Mouse (Mus musculus) spleen, postnatal 10 days (tissue): Measurements from ENCODE around the gene Commd2.

ENCODE experiments used
- DNase-seq, 2 experiments: peaks; one replicate each; pipeline ENCODE4 v3.0.0; 2021 to 2022; ENCODE audit warnings: low spot score in 2 of 2

The Commd2 gene

DNA sequence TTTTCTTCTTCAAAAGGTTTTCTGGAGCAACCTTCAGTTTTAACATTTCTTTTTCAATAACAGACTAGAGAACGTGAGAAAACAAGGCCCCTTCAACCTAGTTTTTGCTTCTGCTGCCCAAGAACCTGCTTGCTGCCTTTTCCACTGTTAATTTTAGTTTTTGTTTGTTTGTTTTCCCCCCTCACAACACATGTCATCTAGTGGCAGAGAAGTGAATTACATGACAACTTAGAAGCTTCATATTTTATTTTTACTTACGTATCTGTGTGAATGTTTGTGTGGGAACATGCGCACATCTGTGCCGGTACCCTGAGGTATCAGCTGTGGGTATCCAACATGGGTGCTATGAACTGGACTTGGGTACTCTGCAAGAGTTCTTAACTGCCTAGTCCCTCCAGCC lies 35.9 kb downstream of the Commd2 start:
- no peak for DNase-seq

DNA sequence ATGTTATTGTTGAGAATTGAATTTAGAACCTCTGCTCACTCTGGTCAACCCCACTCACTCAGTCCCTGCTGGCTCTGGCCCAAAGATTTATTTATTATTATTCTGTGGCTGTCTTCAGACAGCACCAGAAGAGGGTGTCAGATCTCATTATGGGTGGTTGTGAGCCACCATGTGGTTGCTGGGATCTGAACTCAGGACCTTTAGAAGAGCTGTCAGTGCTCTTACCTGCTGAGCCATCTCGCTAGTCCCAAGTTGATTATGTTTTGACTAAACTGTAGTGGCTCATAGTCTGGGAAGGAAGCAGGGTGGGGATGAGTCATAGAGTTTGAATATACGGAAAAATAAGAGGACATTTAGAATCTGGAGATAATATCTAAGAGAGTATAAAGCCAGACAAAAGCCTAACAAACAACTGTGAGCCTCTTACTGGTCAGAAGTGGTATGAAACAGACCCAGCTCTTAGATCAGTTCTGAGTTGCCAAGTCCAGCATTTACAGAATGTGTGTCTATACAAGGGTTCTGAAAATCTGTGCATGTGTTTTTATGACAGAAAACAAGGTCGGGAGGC lies 39.0 kb downstream of the Commd2 start:
- no peak for DNase-seq

DNA sequence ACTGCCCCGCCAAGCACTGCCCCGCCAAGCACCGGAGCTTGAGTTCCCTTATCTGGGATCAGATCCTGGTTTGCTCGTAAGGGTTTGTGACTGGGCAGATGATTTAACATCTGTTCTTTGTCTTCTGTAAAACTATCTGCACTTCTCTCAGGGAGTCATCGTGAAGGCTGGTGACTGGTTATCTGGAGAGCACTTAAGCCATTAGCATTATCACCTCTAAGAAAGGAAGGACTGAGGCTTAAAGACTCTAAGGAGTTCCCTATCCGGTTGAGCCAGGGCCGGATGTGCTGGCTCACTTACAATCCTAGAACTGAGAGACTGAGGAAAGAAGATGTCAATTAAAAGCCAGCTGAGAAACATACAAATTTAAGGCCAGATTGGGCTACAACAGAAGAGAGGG lies 39.7 kb downstream of the Commd2 start:
- no peak for DNase-seq

DNA sequence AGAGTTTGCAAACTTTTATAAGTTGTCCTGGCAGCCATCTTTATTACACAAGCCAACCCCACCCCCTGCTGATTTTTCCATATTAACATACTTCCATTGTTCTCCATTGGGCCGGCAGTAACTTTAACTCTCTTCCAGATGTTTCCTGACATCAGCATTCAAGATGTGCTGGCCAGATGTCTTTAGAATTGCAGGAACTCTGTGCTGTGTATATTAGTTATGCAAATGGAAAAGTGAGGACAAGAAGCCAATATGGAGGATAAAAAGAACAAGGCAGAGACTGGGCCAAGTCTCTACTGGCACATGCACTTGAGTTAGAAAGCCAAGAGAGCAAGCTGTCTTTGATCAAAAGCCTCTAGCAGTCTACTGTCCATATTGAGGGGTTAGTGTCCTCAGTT lies 46.9 kb downstream of the Commd2 start:
- DNase-seq: no peak

DNA sequence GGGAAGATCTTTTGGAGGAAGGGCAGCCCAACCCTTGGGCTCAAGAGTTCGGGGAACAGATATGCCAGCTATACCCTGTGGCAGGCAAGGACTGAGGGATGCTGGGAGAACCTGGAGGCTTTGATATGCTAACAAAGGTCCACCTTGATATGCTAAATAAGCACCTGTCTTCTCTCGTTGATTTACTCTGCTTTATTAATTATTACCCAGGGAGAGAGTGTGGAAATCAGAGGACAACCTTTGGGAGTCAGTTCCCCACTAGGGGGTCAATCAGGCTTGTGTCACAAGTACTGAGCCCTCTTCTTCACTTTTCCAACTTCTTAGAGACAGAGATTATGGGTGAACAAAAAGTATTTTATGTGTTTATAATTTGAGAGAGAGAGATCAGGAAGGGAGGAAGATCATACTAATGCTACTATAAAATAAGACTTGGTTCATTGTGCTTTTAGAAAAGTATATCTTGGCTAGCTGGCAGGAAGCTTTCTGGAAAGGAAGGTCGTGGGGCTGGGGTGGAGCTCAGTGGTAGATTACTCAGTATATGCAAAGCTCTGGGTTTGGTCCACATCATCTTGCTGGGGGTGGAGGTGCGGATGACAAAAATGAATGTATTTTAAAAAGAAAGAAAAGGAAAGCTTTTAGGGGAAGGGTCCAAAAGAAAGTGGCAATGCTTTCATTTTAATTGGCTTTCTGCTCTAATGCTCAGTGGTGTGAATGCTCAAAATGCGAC lies 47.5 kb downstream of the Commd2 start:
- DNase-seq: no peak

DNA sequence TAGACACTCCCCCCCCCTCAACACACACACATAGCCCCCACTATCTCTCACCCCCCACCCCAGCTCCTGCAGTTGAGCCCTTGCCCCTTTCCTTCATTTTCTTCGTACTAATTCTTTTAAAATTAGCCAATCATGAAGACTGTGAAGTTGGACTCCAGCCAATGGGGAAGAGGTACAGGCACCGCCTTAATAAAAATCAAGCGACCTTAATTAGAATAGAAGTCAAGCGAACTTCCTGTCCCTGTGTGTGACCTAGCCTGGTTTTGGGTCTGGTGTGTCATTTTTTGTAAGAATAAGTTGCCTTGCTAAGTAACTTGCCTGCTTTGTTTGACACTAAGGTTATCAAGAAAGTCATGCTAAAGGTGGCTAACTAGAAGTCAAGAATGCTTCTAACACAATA lies 48.9 kb downstream of the Commd2 start:
- no peak for DNase-seq

DNA sequence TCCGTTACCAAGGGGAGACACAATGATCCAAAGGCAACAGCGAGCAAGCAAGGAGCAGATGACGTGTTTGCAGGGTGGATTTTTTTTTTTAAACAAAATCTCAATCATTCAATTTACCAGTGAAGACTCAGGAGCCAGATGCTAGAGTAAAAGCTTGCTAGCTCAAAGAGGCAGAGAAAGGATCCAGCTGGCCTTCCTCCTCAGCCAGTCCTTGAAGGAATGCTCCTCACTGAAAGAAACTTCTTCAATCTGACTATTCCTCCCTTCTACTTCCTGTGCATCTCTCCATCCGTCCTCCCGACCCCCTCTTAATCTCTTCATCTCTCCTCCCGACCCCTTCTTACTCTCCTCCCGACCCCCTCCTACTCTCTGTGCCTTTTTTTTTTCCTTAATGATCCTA lies 54.9 kb downstream of the Commd2 start:
- no peak for DNase-seq

DNA sequence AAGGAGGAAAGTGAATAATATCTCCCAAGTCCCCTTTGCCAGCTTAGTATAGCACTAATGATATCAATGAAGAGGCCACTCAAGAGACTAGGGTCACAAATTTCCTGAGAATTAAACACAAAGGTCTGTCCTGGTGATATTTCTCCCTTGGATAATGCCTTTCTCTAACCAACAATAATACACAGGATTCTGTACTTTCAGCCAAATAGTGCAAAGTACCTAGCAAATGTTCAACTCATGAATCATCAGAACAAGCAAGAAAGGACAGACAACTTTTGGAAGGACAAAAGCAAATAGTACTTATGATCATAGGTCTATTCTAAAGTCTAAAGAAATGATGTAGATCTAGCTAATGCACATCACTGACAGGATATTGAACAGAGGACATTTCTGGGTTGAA lies 56.0 kb downstream of the Commd2 start:
- DNase-seq: no peak
